Mouse (Mus musculus) frontal cortex, adult (tissue): Measurements from ENCODE around the gene C730034F03Rik.
"Not testable (repeated sequence)": the region's sequence is repeated elsewhere in the genome, so short reads cannot be mapped to it uniquely, and the experiment has no call there.

Source experiments
- ATAC-seq: cut with Nextera tagmentation; 2 replicates; pipeline ENCODE4 v1.9.2; 2017; ENCODE audit warnings: mild to moderate bottlenecking, moderate library complexity, mixed read lengths; ENCODE audit not compliant: low TSS enrichment

C730034F03Rik gene

GRCm38 (mm10) chr15:89429352-89430221 lies at the start of gene C730034F03Rik, which contains the start of the genes Gm44502 and Chkb:
C730034F03Rik (plus strand) TSS chr15:89429589.
Gm44502 (minus strand) TSS chr15:89429696.
Chkb (minus strand) TSS chr15:89429908.
- peak; percentile 97 for ATAC-seq

DNA sequence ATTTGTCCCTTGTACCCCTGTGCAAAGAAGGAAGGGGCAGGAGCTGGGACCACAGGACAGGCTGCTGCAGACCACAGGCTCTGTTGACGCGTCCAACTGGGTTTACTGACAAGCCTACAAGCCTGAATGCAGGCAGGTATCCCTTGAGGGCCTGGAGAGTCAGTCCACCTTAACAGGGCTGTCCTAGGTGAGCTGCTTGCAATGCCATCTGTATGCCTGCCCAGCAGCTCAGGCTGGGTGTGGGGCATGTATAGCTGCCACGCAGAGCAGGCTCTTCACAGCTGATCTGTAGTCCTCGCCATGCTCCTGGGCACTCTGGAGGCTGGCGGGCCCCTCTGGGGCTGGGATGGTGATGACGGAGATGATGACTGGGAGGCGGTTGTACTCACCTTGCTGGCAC lies 44.8 kb upstream of the C730034F03Rik start, which contains the start of gene Klhdc7b:
TSS of gene Klhdc7b (plus strand) at position 301 of the 400 bp plus-strand sequence.
- no peak for ATAC-seq

- no peak for ATAC-seq
Observed at GRCm38 (mm10) chr15:89387127-89387526, 42.3 kb upstream of the C730034F03Rik start.

- ATAC-seq: no peak
Observed at GRCm38 (mm10) chr15:89390081-89390480, 39.3 kb upstream of the C730034F03Rik start.

DNA sequence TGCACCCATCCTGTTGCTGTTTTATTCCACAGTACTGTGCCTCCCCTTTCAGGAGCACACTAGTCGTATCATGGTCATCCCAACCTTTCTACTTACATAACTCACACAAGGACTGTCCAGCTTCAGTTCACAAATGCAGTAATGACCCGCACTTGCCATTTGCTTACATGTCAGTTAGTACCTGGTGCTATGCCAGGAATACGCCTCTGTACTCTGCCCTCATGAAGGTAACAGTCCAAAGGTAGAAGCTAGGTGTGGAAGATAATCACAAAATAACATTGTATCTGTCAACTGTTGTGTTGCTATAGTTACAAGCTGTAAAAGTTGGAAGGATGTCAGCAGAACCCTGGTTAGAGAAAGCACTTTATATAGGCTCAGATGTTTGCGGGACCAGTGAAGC lies 32.5 kb upstream of the C730034F03Rik start:
- no peak for ATAC-seq

DNA sequence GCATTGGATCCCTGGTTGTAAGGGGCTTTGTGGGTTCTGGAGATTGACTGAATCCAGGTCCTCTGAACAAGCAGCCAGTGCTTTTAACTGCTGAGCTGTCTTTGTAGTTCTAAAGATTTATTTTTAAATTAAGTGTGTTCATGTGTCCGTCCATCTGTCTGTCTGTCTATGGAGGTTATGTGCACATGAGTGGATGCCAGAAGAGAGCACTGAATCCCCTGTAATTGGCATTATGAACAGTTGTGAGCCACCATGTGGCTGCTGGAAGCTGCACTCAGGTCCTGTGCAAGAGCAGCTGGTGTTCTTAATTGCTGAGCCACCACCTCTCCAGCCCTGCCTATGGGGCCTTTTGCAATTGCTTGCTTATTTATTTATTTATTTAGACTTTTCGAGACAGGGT lies 31.2 kb upstream of the C730034F03Rik start:
- ATAC-seq: no peak

GRCm38 (mm10) chr15:89399716-89400115 lies 29.7 kb upstream of the C730034F03Rik start:
- ATAC-seq: no peak

GRCm38 (mm10) chr15:89402471-89402870 lies 26.9 kb upstream of the C730034F03Rik start:
- ATAC-seq: no peak

DNA sequence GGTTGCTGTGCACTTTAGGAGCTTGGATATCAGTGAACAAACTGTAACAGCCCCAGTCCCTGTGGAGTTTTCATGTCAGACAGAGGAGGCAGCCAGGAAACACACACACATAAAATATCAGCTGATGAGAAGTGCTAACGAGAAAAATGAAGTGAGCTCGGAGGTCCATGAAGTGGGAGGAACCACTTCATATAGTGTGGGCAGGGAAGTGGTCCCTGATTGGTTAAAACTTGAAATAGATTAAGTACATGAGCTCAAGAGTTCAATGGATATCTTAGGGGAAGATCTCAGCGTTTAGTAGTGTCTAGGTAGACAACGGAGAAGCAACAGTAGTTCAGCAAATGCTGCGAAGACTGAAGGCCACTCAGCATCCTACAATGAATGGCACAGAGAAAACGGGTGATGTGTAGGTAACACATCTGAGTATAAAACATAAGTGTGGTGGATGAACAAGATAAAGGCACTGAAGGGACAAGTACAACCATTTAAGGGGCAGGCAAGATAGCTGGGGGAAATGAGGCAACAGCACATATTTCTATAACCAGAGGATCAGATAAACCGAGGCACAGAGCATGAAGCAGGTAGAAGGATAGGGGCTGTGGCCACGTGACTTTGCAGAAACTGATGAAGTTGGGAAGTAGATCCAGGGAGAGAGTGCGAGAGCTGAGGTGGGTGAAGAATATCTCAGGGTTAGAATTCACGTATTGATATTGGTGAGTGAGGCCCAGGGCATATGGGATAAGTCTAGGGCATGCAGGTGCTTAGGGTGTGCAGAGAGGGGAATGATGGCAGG lies 24.4 kb upstream of the C730034F03Rik start:
- ATAC-seq: no peak

- no peak for ATAC-seq
Observed at GRCm38 (mm10) chr15:89406691-89407090, 22.7 kb upstream of the C730034F03Rik start.

- no peak for ATAC-seq
Observed at GRCm38 (mm10) chr15:89410118-89410517, 19.3 kb upstream of the C730034F03Rik start, which contains the start of gene Syce3. Syce3 (minus strand) TSS chr15:89410503.

DNA sequence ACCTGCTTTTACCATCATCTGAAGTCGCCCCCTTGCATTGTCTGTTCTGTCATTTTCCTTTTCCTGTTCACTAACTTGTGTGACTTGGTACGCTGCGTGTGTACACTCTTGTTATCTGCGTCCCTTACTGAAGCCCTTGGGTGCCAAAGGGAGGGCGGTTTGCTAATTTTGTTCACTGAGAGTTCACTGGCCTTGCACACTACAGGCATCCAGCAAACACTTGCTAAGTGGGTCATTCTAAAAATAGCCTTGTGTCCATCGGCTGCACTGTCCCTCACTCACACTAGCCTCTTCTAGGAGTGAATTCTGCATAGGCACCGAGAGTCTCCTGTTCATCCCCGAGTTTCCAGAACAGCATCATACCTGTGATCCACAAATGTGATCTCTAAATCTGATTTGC lies 14.1 kb upstream of the C730034F03Rik start:
- ATAC-seq: no peak

GRCm38 (mm10) chr15:89421938-89422337 lies 7.5 kb upstream of the C730034F03Rik start:
- no peak for ATAC-seq

GRCm38 (mm10) chr15:89424621-89425020 lies 4.8 kb upstream of the C730034F03Rik start:
- ATAC-seq: no peak

- ATAC-seq: no peak
Observed at GRCm38 (mm10) chr15:89425711-89426121, 3.7 kb upstream of the C730034F03Rik start, which contains the start of gene Cpt1b. Cpt1b (minus strand) TSS chr15:89425863.

DNA sequence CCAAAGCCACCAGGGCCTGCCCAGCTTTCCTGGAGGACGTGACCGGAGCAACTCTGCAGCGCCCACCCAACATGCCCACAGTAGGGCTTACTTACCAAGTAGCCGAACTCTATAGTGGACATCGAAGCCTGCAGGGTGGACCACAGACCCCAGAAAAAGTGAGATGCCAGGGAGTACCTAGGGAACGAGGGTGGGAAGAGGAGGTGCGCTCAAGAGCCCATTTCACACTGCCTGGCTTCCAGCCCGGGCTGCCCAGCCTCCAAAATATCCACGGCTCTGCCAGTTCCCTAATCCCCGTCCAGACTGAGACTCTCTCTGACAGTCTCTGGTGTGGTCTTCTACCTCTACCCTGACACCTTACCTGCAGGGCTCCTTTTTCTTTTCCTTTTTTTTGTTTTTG lies 2.7 kb upstream of the C730034F03Rik start:
- ATAC-seq: no peak

DNA sequence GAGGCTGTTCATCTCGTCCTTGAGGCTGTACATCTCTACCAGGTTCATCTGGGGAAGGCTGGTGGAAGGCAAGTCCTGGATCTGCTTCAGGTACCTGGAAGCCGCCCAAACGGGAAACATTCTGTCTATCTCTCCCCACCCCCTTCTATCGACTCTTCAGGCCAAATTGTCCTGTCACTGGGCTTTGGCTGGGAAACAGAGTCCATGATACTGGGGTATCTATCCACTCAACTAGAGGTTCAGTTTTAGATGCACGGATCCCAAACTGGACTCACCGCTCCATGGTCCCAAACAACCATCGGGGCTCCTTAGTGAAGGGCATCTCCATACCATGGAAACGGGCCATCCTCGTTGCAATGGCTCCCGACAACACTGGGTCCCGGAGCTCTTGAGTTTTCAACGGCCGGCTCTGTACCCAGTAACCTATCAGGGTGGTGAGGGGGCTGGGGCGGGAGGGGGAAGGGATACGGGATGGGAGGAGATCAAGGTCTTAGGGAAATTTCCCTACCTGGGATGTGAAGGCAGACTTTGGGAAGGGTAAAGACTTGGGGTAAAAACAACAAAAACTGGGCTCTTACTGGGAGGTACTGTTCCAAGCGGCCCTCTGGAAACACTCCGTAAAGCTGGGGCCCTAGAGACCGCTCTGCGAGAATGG lies 1.1 kb upstream of the C730034F03Rik start:
- no peak for ATAC-seq

- no peak for ATAC-seq
Observed at GRCm38 (mm10) chr15:89428821-89429351, 503 bp upstream of the C730034F03Rik start.

DNA sequence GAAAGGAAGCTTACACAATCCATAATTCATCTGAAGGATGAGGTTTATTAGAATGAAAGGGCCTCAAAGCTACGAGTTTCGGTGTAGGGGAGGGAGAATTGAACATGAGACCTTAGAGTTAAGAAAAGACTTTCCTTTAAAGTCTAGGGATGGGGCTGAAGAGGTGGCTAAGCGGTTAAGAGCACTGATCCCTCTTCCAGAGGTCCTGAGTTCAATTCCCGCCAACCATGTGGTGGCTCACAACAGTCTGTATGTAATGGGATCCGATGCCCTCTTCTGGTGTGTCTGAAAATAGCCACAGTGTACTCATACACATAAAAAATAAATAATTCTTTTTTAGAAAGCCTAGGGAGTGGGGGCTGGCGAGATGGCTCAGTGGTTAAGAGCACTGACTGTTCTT lies 952 bp downstream of the C730034F03Rik start:
- ATAC-seq: no peak

DNA sequence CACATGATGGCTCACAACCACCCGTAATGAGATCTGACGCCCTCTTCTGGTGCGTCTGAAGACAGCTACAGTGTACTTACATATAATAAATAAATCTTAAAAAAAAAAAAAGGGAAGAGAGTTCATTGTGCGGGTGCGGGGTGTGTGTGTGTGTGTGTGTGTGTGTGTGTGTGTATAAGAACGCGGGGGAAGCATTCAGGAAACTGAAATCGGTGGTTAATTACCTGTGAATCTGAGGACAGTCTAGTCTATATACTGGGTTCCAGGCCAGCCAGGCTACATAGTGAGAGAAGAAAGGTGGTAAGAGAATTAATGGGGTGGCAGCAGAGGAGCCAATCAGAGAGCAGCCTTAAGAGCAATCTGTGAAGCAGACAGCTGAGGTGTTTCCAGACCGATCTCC lies 1.4 kb downstream of the C730034F03Rik start:
- not testable (repeated sequence) for ATAC-seq

DNA sequence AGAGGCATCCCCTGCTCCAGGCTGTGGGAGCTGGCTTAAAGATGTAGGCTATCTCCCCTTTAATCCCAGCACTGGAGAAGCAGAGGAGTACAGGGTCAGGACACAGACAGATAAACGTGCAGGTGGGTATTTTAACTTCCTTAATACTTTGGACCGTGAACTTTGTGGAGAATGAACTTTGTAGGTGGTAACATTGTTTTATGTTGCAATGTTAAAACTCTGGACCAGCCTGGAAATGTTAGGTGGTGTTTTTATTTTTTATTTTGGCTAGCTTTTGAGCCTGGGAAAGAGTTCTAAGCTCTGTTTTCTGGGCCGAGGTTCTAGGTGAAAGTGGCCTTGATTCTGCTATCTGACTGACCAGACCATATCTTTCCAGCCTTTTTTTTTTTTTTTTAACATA lies 1.9 kb downstream of the C730034F03Rik start:
- no peak for ATAC-seq

GRCm38 (mm10) chr15:89431806-89432205 lies 2.4 kb downstream of the C730034F03Rik start:
- ATAC-seq: no peak
